Mouse (Mus musculus) ES-E14 (cell line): ENCODE results near the gene Fopnl. TPM values are rescaled to one million over a fixed set of nuclear protein-coding genes. Genes with fewer than 3 reads are reported as not detected.

Experiments
- DNase-seq: peaks from one replicate; pipeline ENCODE4 v3.0.0-alpha.2; 2013; ENCODE audit warnings: low read depth, low spot score
- H3K27ac ChIP-seq: 2 replicates; pipeline ENCODE4 v1.5.1; 2012; ENCODE audit warnings: low read depth, mild to moderate bottlenecking, low read length, moderate library complexity, mixed read lengths; ENCODE audit not compliant: poor library complexity, insufficient read depth, severe bottlenecking
- H3K36me3 ChIP-seq: 2 replicates; pipeline ENCODE4 v1.6.1; 2012; ENCODE audit warnings: mild to moderate bottlenecking, low read length, moderate library complexity, mixed read lengths; ENCODE audit not compliant: control insufficient read depth, poor library complexity, insufficient read depth, severe bottlenecking
- H3K4me1 ChIP-seq, 2 experiments: fragments of 150-350 bp in 1 of 2; sonication (generic) in 1 of 2; 2 replicates each; pipeline ENCODE4 v1.6.1; 2012; ENCODE audit warnings: low read length in 2 of 2, mild to moderate bottlenecking in 1 of 2, mixed read lengths in 1 of 2; ENCODE audit not compliant: control insufficient read depth in 2 of 2, insufficient read depth in 2 of 2, poor library complexity in 1 of 2
- H3K4me3 ChIP-seq, 2 experiments: fragments of 150-350 bp in 1 of 2; sonication (generic) in 1 of 2; 2 replicates each; pipeline ENCODE4 v1.5.1; 2012; ENCODE audit warnings: low read length in 2 of 2, low read depth in 1 of 2, mild to moderate bottlenecking in 1 of 2, mixed read lengths in 1 of 2; ENCODE audit not compliant: insufficient read depth in 1 of 2, poor library complexity in 1 of 2, severe bottlenecking in 1 of 2
- H3K9ac ChIP-seq: 2 replicates; pipeline ENCODE4 v1.6.1; 2012; ENCODE audit warnings: low read depth, mild to moderate bottlenecking, low read length, mixed read lengths; ENCODE audit not compliant: poor library complexity, insufficient read depth, severe bottlenecking
- H3K9me3 ChIP-seq: fragments of 150-350 bp; sonication (generic); 2 replicates; pipeline ENCODE4 v1.6.1; 2012; ENCODE audit warnings: low read depth, mild to moderate bottlenecking, low read length; ENCODE audit not compliant: control insufficient read depth, insufficient read depth
- CHD2 ChIP-seq: IDR thresholded peaks from 2 replicates; pipeline ENCODE4 v1.6.1; 2014; ENCODE audit warnings: mild to moderate bottlenecking, low read depth, low read length, inconsistent platforms
- HCFC1 ChIP-seq: IDR thresholded peaks from 2 replicates; pipeline ENCODE4 v1.6.1; 2012; ENCODE audit warnings: low read length, inconsistent platforms, borderline replicate concordance; ENCODE audit not compliant: insufficient read depth
- MAFK ChIP-seq: IDR thresholded peaks from 2 replicates; pipeline ENCODE4 v1.6.1; 2014; ENCODE audit warnings: mild to moderate bottlenecking, low read depth, low read length, inconsistent platforms; ENCODE audit not compliant: insufficient read depth
- ZC3H11A ChIP-seq: IDR thresholded peaks from 2 replicates; pipeline ENCODE4 v1.6.1; 2012; ENCODE audit warnings: low read depth, mild to moderate bottlenecking, inconsistent platforms, low read length, borderline replicate concordance
- ZNF384 ChIP-seq: IDR thresholded peaks from 2 replicates; pipeline ENCODE4 v1.6.1; 2012; ENCODE audit warnings: low read depth, low read length, inconsistent platforms
- in situ Hi-C, 2 experiments: fragments of 600-800 bp; cut with MboI; formaldehyde crosslinking; loops; one replicate each; pipeline ENCODE4 v1.15.1; 2025; ENCODE audit warnings: low sequenced_read_pairs in 2 of 2, inconsistent platforms in 1 of 2; ENCODE audit not compliant: unreplicated experiment in 2 of 2
- total RNA-seq: library from RNA; depleted of rRNA; stranded (reverse); fragments of 300-350 nt; gene quantifications from 2 replicates; pipeline ENCODE4 v1.2.3, GENCODE M21; 2012

Fopnl gene
- total RNA-seq, 1 experiment, result 22.1 TPM

DNA sequence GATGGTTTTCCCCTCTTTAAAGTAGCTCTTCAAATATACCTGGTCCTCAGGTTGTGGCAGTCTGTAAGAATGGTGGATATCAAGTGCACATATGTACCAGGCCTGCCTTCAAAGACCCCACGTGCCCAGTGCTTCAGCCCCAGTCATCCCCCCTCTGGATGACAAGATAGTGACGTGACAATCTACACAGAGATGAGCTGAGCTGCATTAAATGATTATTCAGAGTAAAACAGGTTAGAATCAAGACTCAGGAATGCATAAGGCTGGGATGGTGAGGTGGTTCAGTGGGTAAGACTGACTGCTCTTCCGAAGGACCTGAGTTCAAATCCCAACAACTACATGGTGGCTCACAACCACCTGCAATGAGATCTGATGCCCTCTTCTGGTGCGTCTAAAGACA is 19.5 kb downstream of the Fopnl start:
- no peak for TF ChIP-seq CHD2
- no peak for TF ChIP-seq ZNF384
- TF ChIP-seq HCFC1, result no peak
- no peak for TF ChIP-seq MAFK
- TF ChIP-seq ZC3H11A, result no peak
- in situ Hi-C loops, result no loop called here
- no peak for DNase-seq
- peaks cover 4% of the 10 kb centered on the region for H3K36me3 ChIP-seq
- no peak overlapping the region for H3K4me3 ChIP-seq
- H3K9me3 ChIP-seq, result no peaks in the 10 kb centered on the region
- peaks cover 0 to 2% of the 10 kb centered on the region in 2 experiments; a peak in 1 of 4 replicates for H3K4me1 ChIP-seq
- H3K9ac ChIP-seq, result no peak overlapping the region
- no peak overlapping the region for H3K27ac ChIP-seq

DNA sequence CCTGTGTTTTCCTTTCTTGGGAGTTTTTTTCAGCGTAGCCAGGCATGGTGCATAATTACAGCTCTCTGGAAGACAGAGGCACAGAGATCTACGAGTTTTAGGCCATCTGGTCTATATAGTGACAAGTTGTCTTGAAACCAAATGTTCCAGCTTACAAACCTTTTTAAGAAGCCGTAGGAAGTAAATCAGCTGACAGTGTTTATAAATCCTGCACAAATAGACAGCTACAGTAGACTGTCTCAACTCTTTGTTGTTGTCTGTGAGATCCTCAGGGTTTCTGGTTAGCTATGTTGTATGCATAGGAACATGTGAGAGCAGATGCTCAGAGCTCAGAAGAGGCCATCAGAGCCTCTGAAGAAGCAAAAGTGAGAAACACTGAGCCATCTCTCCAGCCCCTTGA is 20.1 kb downstream of the Fopnl start:
- Histone ChIP-seq H3K9me3 (no peaks in the 10 kb centered on the region), H3K4me1 (peaks cover 0 to 4% of the 10 kb centered on the region in 2 experiments; a peak in 2 of 4 replicates), H3K9ac (no peak overlapping the region), H3K27ac (no peak overlapping the region), H3K4me3 (no peak overlapping the region), H3K36me3 (peaks cover 4% of the 10 kb centered on the region)
- TF ChIP-seq ZC3H11A (no peak), CHD2 (no peak), MAFK (no peak), ZNF384 (no peak), HCFC1 (no peak)
- in situ Hi-C loops, result no loop called here
- DNase-seq, result no peak

DNA sequence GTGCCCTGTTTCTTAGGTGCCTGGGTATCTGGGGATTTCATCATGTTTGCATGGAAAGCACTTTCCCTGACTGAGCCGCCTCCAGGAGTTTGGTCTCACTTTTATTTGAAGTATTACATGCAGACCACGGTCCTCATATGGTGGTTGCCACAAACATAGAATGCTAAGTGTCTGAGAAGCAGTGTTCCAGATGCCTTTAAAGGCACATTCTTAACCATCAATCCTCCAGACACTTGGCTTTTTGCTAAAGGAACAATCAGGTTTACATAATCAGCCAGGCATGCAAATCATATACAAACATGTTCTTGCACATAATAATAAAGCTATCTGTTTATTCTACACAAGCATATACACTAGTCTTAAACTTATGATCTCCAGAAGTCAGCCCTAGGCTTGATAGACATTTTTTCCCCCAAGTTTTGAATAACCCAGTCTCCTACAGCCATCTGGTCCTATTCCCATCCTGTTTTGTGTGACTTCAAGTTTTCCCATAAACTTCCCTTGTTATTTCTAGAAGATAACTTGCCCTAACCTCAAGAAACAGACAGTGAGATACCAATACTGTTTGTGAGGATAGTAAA is 20.6 kb downstream of the Fopnl start:
- Histone ChIP-seq H3K4me1 (peaks cover 0 to 4% of the 10 kb centered on the region in 2 experiments; a peak in 2 of 4 replicates), H3K9me3 (no peaks in the 10 kb centered on the region), H3K4me3 (no peak overlapping the region), H3K27ac (no peak overlapping the region), H3K9ac (no peak overlapping the region), H3K36me3 (peaks cover 4% of the 10 kb centered on the region)
- no peak for TF ChIP-seq CHD2
- no peak for TF ChIP-seq ZC3H11A
- TF ChIP-seq HCFC1, result no peak
- TF ChIP-seq MAFK, result no peak
- no peak for TF ChIP-seq ZNF384
- DNase-seq, result no peak
- in situ Hi-C loops, result no loop called here

DNA sequence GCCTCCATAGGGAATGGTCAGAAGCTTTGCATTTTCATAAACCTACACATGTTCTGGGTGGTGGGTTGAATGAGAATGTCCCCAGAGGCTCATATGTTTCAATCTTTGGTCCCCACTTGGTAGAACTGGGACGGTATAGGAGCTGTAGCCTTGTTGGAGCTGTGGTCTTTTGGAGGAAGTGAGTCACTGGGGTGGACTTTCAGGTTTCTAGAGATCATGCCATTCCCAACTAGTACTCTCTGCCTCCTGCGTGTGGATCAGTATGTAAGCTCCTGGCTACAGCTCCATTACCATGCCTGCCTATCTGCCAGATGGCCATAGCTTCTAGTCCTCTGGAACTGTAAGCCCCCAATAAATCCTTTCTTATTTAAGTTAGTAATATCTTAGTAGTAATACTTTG is 21.9 kb downstream of the Fopnl start:
- H3K27ac ChIP-seq, result no peak overlapping the region
- H3K9ac ChIP-seq, result no peak overlapping the region
- no peak overlapping the region for H3K4me3 ChIP-seq
- no peak for DNase-seq
- peaks cover 2% of the 10 kb centered on the region for H3K36me3 ChIP-seq
- no peaks in the 10 kb centered on the region for H3K9me3 ChIP-seq
- peaks cover 0 to 4% of the 10 kb centered on the region in 2 experiments; a peak in 2 of 4 replicates for H3K4me1 ChIP-seq
- no peak for TF ChIP-seq HCFC1
- in situ Hi-C loops, result no loop called here
